8 mouse cellular contexts compared by ENCODE assay signal in the genomic region with DNA sequence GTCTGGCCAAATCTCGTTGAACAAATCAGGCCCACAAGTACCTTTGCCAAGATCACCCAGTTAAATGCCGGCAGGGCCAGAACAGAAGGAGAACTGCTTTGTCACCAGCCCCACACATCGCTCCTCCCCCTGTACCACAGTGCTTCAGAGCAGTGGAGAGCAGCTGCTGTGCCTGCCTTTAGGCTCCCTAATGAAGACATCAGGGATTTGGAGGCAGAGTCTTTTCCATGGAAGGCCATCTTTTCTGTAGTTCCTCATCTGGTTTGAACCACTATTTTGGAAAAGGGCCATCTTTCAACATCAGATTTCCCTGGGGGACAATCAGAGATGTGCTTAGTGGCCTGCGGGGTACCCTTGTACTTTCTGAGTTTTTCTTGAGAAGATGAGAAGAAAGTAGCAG. TPM values are rescaled to one million over a fixed set of nuclear protein-coding genes. Genes with fewer than 3 reads are reported as not detected.
A peak's percentile ranks its signal among the peaks of the same experiment; 100 is the strongest.
DNase-seq lines count a peak whose midpoint lies in the region; ATAC-seq lines count a peak whose summit lies in the region.

No protein-coding gene starts in this region.

- DNase-seq in frontal cortex, postnatal 25 days (ENCODE audit: low spot score in 2 of 2) = no peak
- DNase-seq in adipocyte (ENCODE audit: low spot score) = peak; percentile 74
- peak; percentile 47 for DNase-seq in heart, postnatal 25 days (ENCODE audit: low spot score)
- DNase-seq in left cerebral cortex, postnatal 25 days (ENCODE audit: low spot score in 2 of 2) = peak; percentile 42 to 77
- peak; percentile 62 for DNase-seq in telencephalon, adult 2 months (ENCODE audit: low read depth, low spot score)

- ATAC-seq in frontal cortex, adult (ENCODE audit: low TSS enrichment) = peak; percentile 85
- ATAC-seq in megakaryocyte, adult 5-6 weeks (ENCODE audit: poor library complexity, severe bottlenecking) = no peak
- no peak for ATAC-seq in megakaryocyte-erythroid progenitor cell, adult 5-6 weeks (replicated peaks; ENCODE audit: low FRiP score, low TSS enrichment, poor library complexity, severe bottlenecking)

- intact Hi-C loops in heart, postnatal 25 days (cut with DNase I) = no loop called here
- intact Hi-C loops in left cerebral cortex, postnatal 25 days (cut with DNase I) = loop anchor here (2.0 kb wide), 1 partner anchor 140 kb away; no protein-coding TSS in a partner anchor

RNA-seq across cellular contexts. Expression of gene Mkln1, which starts 41.2 kb away (rescaled TPM):
- total RNA-seq in heart, postnatal 25 days (2021) = 100 to 1,000 TPM; 164 to 171 TPM
- 100 to 1,000 TPM; 143 to 152 TPM for total RNA-seq in left cerebral cortex, postnatal 25 days (2021)
- 139 and 155 TPM in 2 replicates for total RNA-seq in megakaryocyte, adult 5-6 weeks (2015)
- total RNA-seq in megakaryocyte, adult 5-6 weeks (2017) = 148 and 160 TPM in 2 replicates
- total RNA-seq in megakaryocyte-erythroid progenitor cell, adult 5-6 weeks (2014; fragmentation: Nextera tagmentation) = 130 and 141 TPM in 2 replicates
- total RNA-seq in megakaryocyte-erythroid progenitor cell, adult 5-6 weeks (2017) = 186 and 215 TPM in 2 replicates

Comparison
In these comparisons a context has a peak if more than half of its experiments do, and no peak if none do; other contexts are left out.
1. DNase-seq: peak in adipocyte (single experiment), heart, postnatal 25 days (single experiment), left cerebral cortex, postnatal 25 days (2 of 2) and telencephalon, adult 2 months (single experiment); none in frontal cortex, postnatal 25 days (0 of 2).